Comparison of ENCODE assay signal across 9 mouse cellular contexts in the genomic region with DNA sequence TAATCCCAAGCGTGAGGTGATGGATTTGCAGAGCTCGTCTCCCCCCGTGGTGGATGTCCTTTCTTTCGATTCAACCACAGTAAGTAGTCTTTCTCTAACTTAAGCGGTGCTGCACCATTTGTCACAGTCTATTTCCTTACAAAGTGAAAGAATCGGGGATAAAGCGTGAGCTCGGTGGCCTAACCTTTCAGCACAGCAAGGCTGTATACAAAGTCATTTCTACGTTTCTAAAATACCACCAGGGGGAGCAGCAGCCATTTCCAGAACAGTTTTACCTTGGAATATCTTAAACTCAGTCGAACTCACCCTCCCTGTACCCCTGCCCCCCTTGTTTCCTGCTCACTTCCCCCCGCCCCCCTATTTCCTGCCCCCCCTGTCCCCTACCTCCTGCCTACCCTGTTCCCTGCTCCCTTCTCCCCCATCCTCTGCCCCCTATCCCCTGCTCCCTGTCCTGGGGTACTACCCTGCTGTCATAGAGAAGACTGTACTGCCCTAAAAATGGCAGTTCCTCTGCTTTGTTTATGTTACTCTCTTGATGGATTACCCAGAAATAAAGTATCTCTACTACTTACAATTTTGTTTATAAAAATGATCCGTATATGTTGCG. TPM values are rescaled to one million over a fixed set of nuclear protein-coding genes. Genes with fewer than 3 reads are reported as not detected.
DNase-seq lines count a peak whose midpoint lies in the region; ATAC-seq and TF ChIP-seq lines count a peak whose summit lies in the region.
"Had no signal": no experiment of that assay in that cellular context is flagged by ENCODE, and none has a peak within 500 bp of the region (broad histone marks: within the 10 kb centered on the region; RNA-seq: fewer than 3 reads in every experiment).

No protein-coding gene starts in this region.

- no peak overlapping the region for H3K27ac ChIP-seq in forebrain, embryonic 12.5 days
- peak overlapping the region; percentile 34; the same call in 1 of the 2 replicates for H3K27ac ChIP-seq in liver, postnatal 0 days (ENCODE audit: low read depth)
- H3K27ac ChIP-seq in neural tube, embryonic 14.5 days (ENCODE audit: low read depth, low read length): no peak overlapping the region

- H3K9ac ChIP-seq in forebrain, embryonic 12.5 days: no peak overlapping the region
- H3K9ac ChIP-seq in liver, postnatal 0 days (replicated peaks): no peak overlapping the region
- no peak overlapping the region for H3K9ac ChIP-seq in neural tube, embryonic 14.5 days (replicated peaks; ENCODE audit: low read depth, low read length)

- peaks cover 5% of the 10 kb centered on the region for H3K36me3 ChIP-seq in forebrain, embryonic 12.5 days (replicated peaks)
- H3K36me3 ChIP-seq in liver, postnatal 0 days (replicated peaks; ENCODE audit: insufficient read depth, low read length): 0 out of 2 replicates have a peak, but pooled peaks cover 3% of the 10 kb centered on the region
- H3K36me3 ChIP-seq in neural tube, embryonic 14.5 days (ENCODE audit: control insufficient read depth, insufficient read depth, low read length): no peaks in the 10 kb centered on the region

- 46% methylated on average over 13 of the region's 13 CpGs for whole genome bisulfite sequencing in forebrain, embryonic 12.5 days
- 36% methylated on average over 13 of the region's 13 CpGs for WGBS in liver, postnatal 0 days (ENCODE audit: insufficient replicate concordance)
- 28% methylated on average over 12 of the region's 13 CpGs for WGBS in neural tube, embryonic 14.5 days

- H3K4me1 ChIP-seq in forebrain, embryonic 12.5 days: 0 out of 2 replicates have a peak, but pooled peaks cover 4% of the 10 kb centered on the region
- peaks cover 12% of the 10 kb centered on the region for H3K4me1 ChIP-seq in liver, postnatal 0 days (ENCODE audit: insufficient read depth)
- H3K4me1 ChIP-seq in neural tube, embryonic 14.5 days (ENCODE audit: control insufficient read depth, insufficient read depth, low read length): no peaks in the 10 kb centered on the region

- H3K9me3 ChIP-seq in forebrain, embryonic 12.5 days: no peaks in the 10 kb centered on the region
- no peaks in the 10 kb centered on the region for H3K9me3 ChIP-seq in liver, postnatal 0 days (ENCODE audit: low read length)
- no peaks in the 10 kb centered on the region for H3K9me3 ChIP-seq in neural tube, embryonic 14.5 days (ENCODE audit: control insufficient read depth, low read length)

- H3K4me2 ChIP-seq in forebrain, embryonic 12.5 days: no peak overlapping the region
- no peak overlapping the region for H3K4me2 ChIP-seq in liver, postnatal 0 days (ENCODE audit: low read depth, low read length)
- H3K4me2 ChIP-seq in neural tube, embryonic 14.5 days (ENCODE audit: low read depth, low read length): no peak overlapping the region

- CTCF ChIA-PET in Patski (lab: Charles Lee): interaction anchor here (0.6 to 7.7 kb wide), 8 partner anchors 13 to 1005 kb away, joined by 3 to 113 read pairs (median 3); no protein-coding TSS in a partner anchor

- no peak overlapping the region for H3K4me3 ChIP-seq in forebrain, embryonic 12.5 days (replicated peaks)
- no peak overlapping the region for H3K4me3 ChIP-seq in liver, postnatal 0 days (ENCODE audit: low read depth, low read length)
- no peak overlapping the region for H3K4me3 ChIP-seq in neural tube, embryonic 14.5 days (ENCODE audit: low read depth, low read length)

- DNase-seq in cerebellum, postnatal 10 days: peak; percentile 66 to 76
- no peak for DNase-seq in cerebellum, adult 9-11 months
- DNase-seq in Patski (ENCODE audit: low read depth, low spot score): no peak
- no peak for DNase-seq in liver, postnatal 0 days
- no peak for DNase-seq in layer of hippocampus, adult 9-11 months

- POLR2A ChIA-PET in Patski (lab: Charles Lee): interaction anchor here (1.1 kb wide), 1 partner anchor 99 kb away, joined by 3 read pairs; no protein-coding TSS in a partner anchor

- no peak for TF ChIP-seq EP300 in liver, postnatal 0 days (IDR thresholded peaks at IDR 0.05; ENCODE audit: low read depth)

- ATAC-seq in Patski: no peak
- peak; percentile 45; the same call in 1 of the 2 replicates for ATAC-seq in forebrain, embryonic 12.5 days (ENCODE audit: low FRiP score)
- ATAC-seq in inflammation-experienced regulatory T-cells, adult 6 months: peak; percentile 56
- ATAC-seq in liver, postnatal 0 days: no peak
- ATAC-seq in neural tube, embryonic 14.5 days (ENCODE audit: low read depth): peak; percentile 77; the same call in 1 of the 2 replicates

- TF ChIP-seq CTCF in Patski (IDR thresholded peaks at IDR 0.05): peak; percentile 59
- peak; percentile 65 for TF ChIP-seq CTCF in liver, postnatal 0 days (IDR thresholded peaks at IDR 0.05; ENCODE audit: low read depth)

- no peaks in the 10 kb centered on the region for H3K27me3 ChIP-seq in Patski
- no peaks in the 10 kb centered on the region for H3K27me3 ChIP-seq in forebrain, embryonic 12.5 days
- H3K27me3 ChIP-seq in liver, postnatal 0 days (ENCODE audit: insufficient read depth, low read length): no peaks in the 10 kb centered on the region
- no peaks in the 10 kb centered on the region for H3K27me3 ChIP-seq in neural tube, embryonic 14.5 days (ENCODE audit: control insufficient read depth, insufficient read depth, low read length)

- in situ Hi-C loops in Patski (cut with MboI; ENCODE audit: low pct_unique_long_range_greater_than_20kb): loop anchor here (5.0 to 25.0 kb wide), 3 partner anchors 97 to 1322 kb away; a partner anchor contains a TSS

RNA-seq across cellular contexts. Expression of a gene that starts 38.8 kb away (rescaled TPM):
- not detected for polyA plus RNA-seq in Patski (2021)
- polyA plus RNA-seq in forebrain, embryonic 12.5 days (2016; fragmentation: Nextera tagmentation; extraction: Ambion mirVana): not detected in 2 replicates
- polyA plus RNA-seq in inflammation-experienced regulatory T-cells, adult 6 months (2017; shearing (Covaris generic)): not detected
- polyA plus RNA-seq in liver, postnatal 0 days (2015; fragmentation: Nextera tagmentation; extraction: Ambion mirVana): not detected in 2 replicates
- polyA plus RNA-seq in neural tube, embryonic 14.5 days (2014; fragmentation: Nextera tagmentation; extraction: Ambion mirVana): not detected in 2 replicates
- polyA plus RNA-seq: gonadal fat pad, adult 2 months had no signal

RNA-seq across cellular contexts. Expression of a gene that starts 57.0 kb away (rescaled TPM):
- 7.2 TPM for polyA plus RNA-seq in Patski (2021)
- 4.4 and 5.1 TPM in 2 replicates for polyA plus RNA-seq in forebrain, embryonic 12.5 days (2016; fragmentation: Nextera tagmentation; extraction: Ambion mirVana)
- 1 to 10 TPM; 2.6 to 3.4 (median 3.4) TPM for polyA plus RNA-seq in inflammation-experienced regulatory T-cells, adult 6 months (2017; shearing (Covaris generic))
- polyA plus RNA-seq in liver, postnatal 0 days (2015; fragmentation: Nextera tagmentation; extraction: Ambion mirVana): 2.2 and 2.6 TPM in 2 replicates
- polyA plus RNA-seq in neural tube, embryonic 14.5 days (2014; fragmentation: Nextera tagmentation; extraction: Ambion mirVana): 2.9 and 4.2 TPM in 2 replicates

RNA-seq across cellular contexts. Expression of a gene that starts 58.1 kb away (rescaled TPM):
- 10.5 TPM for polyA plus RNA-seq in Patski (2021)
- 24.6 and 25.5 TPM in 2 replicates for polyA plus RNA-seq in forebrain, embryonic 12.5 days (2016; fragmentation: Nextera tagmentation; extraction: Ambion mirVana)
- 10 to 100 TPM in 1 of 3 experiments, 1 to 10 TPM in 2; 6.8 to 10.9 (median 7.9) TPM for polyA plus RNA-seq in inflammation-experienced regulatory T-cells, adult 6 months (2017; shearing (Covaris generic))
- polyA plus RNA-seq in liver, postnatal 0 days (2015; fragmentation: Nextera tagmentation; extraction: Ambion mirVana): 3.9 TPM in 2 replicates
- polyA plus RNA-seq in neural tube, embryonic 14.5 days (2014; fragmentation: Nextera tagmentation; extraction: Ambion mirVana): 13.8 and 15.7 TPM in 2 replicates

Comparison
In these comparisons a context has a peak if more than half of its experiments do, and no peak if none do; other contexts are left out.
1. DNase-seq: peak in cerebellum, postnatal 10 days (2 of 2); none in cerebellum, adult 9-11 months (single experiment), Patski (single experiment), liver, postnatal 0 days (single experiment) and layer of hippocampus, adult 9-11 months (single experiment).
2. ATAC-seq: peak in forebrain, embryonic 12.5 days (single experiment), inflammation-experienced regulatory T-cells, adult 6 months (single experiment) and neural tube, embryonic 14.5 days (single experiment); none in Patski (single experiment) and liver, postnatal 0 days (single experiment).